Mouse (Mus musculus) midbrain, embryonic 11.5 days (tissue): ENCODE data around the gene Snrpd2. TPM values are rescaled to one million over a fixed set of nuclear protein-coding genes. Genes with fewer than 3 reads are reported as not detected.

Experiments
- ATAC-seq: fragments of 200-750 bp; cut with Nextera tagmentation; 2 replicates; pipeline ENCODE4 v1.8.0; 2017; ENCODE audit warnings: moderate TSS enrichment, moderate library complexity; ENCODE audit not compliant: low FRiP score
- DNase-seq: peaks from one replicate; pipeline ENCODE4 v3.0.0; 2015; ENCODE audit warnings: low spot score; ENCODE audit errors: missing footprints
- H3K27ac ChIP-seq: fragments of 300-500 bp; sonication (generic); 2 replicates; pipeline ENCODE4 v1.5.1; 2014; ENCODE audit warnings: low read depth, low read length
- H3K27me3 ChIP-seq: fragments of 300-500 bp; sonication (generic); 2 replicates; pipeline ENCODE4 v1.6.1; 2014; ENCODE audit warnings: mild to moderate bottlenecking, low read length, moderate library complexity, mixed read lengths; ENCODE audit not compliant: control insufficient read depth, insufficient read depth
- H3K36me3 ChIP-seq: fragments of 300-500 bp; sonication (generic); 2 replicates; pipeline ENCODE4 v1.6.1; 2014; ENCODE audit warnings: mild to moderate bottlenecking, low read length, moderate library complexity, mixed read lengths; ENCODE audit not compliant: control insufficient read depth, insufficient read depth
- H3K4me1 ChIP-seq: fragments of 300-500 bp; sonication (generic); 2 replicates; pipeline ENCODE4 v1.6.1; 2014; ENCODE audit warnings: low read length; ENCODE audit not compliant: control insufficient read depth, insufficient read depth
- H3K4me2 ChIP-seq: fragments of 300-500 bp; sonication (generic); 2 replicates; pipeline ENCODE4 v1.6.1; 2014; ENCODE audit warnings: mild to moderate bottlenecking, moderate library complexity
- H3K4me3 ChIP-seq: fragments of 300-500 bp; sonication (generic); 2 replicates; pipeline ENCODE4 v1.5.1; 2014; ENCODE audit warnings: low read depth, low read length
- H3K9ac ChIP-seq: fragments of 300-500 bp; sonication (generic); 2 replicates; pipeline ENCODE4 v1.6.1; 2014; ENCODE audit warnings: low read length
- H3K9me3 ChIP-seq: fragments of 300-500 bp; sonication (generic); 2 replicates; pipeline ENCODE4 v1.6.1; 2016; ENCODE audit warnings: low read length; ENCODE audit not compliant: control insufficient read depth
- WGBS: fragments of 180-500 bp; shearing (Covaris S2); extraction: QIAGEN DNeasy Blood & Tissue Kit; methylation state at CpG from one replicate; pipeline ENCODE4 v1.1.7; 2014; 5-methylcytosine and 5-hydroxymethylcytosine counted together
- polyA plus RNA-seq: library from polyadenylated mRNA; unstranded; fragments of >200 nt; fragmentation: Nextera tagmentation; extraction: Ambion mirVana; gene quantifications from 2 replicates; pipeline ENCODE4 v1.2.1, GENCODE M21; 2014

Snrpd2 gene
- polyA plus RNA-seq = 156 and 160 TPM in 2 replicates

DNA sequence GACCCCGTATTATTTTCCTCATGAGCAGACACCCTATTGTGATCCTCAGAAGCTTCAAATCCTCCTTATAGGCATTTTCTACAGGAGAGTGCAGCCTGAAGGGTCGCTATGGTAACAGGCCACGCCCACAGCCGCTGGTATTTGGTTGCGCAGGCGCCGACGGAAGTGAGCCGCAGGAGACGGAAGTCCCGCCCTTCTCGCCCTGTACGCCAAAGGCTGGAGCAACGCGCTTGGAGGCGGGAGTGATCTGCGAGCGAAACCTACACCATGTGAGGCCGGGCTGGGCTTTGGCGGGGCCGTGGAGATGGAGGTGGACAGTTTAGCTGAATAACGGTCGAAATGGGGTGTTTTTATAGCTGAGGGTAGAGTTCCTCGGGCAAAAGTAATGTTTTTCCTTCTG, at the start of gene Snrpd2:
Snrpd2 (plus strand) TSS at position 97 of the 400 bp plus-strand sequence.
- Histone ChIP-seq H3K9ac (peak within 1 kb of the TSS; percentile 71), H3K4me2 (peak within 1 kb of the TSS; percentile 92), H3K4me1 (peaks cover 13% of the 10 kb centered on the region), H3K9me3 (no peaks in the 10 kb centered on the region), H3K4me3 (peak within 1 kb of the TSS; percentile 69), H3K27me3 (no peaks in the 10 kb centered on the region), H3K36me3 (peaks cover 3% of the 10 kb centered on the region; the same call in 1 of the 2 replicates), H3K27ac (peak within 1 kb of the TSS; percentile 76)
- ATAC-seq = peak; percentile 93
- peak; percentile 100 for DNase-seq
- under 1% methylated on average over 24 of the region's 24 CpGs for whole genome bisulfite sequencing

GRCm38 (mm10) chr7:19100290-19100689, 49.2 kb upstream of the Snrpd2 start:
- H3K27me3 ChIP-seq = no peaks in the 10 kb centered on the region
- no peak for ATAC-seq
- DNase-seq = no peak
- peaks cover 17% of the 10 kb centered on the region for H3K4me1 ChIP-seq
- H3K9ac ChIP-seq = no peak overlapping the region
- no peaks in the 10 kb centered on the region; the same call in 1 of the 2 replicates for H3K36me3 ChIP-seq
- H3K4me2 ChIP-seq = no peak overlapping the region
- H3K27ac ChIP-seq = no peak overlapping the region
- H3K9me3 ChIP-seq = no peaks in the 10 kb centered on the region
- H3K4me3 ChIP-seq = no peak overlapping the region
- 77% methylated on average over 1 of the region's 1 CpGs for WGBS

- H3K9me3 ChIP-seq = no peaks in the 10 kb centered on the region
- ATAC-seq (no peak), DNase-seq (no peak)
- no peak overlapping the region for H3K27ac ChIP-seq
- no peaks in the 10 kb centered on the region for H3K4me1 ChIP-seq
- no peaks in the 10 kb centered on the region for H3K36me3 ChIP-seq
- no peak overlapping the region for H3K9ac ChIP-seq
- no peaks in the 10 kb centered on the region for H3K27me3 ChIP-seq
- no peak overlapping the region for H3K4me2 ChIP-seq
- H3K4me3 ChIP-seq = no peak overlapping the region
Measured at GRCm38 (mm10) chr7:19103741-19104140, 45.8 kb upstream of the Snrpd2 start.

GRCm38 (mm10) chr7:19104486-19104885, 45.0 kb upstream of the Snrpd2 start:
- H3K4me3 ChIP-seq = no peak overlapping the region
- WGBS = 84% methylated on average over 2 of the region's 2 CpGs

DNA sequence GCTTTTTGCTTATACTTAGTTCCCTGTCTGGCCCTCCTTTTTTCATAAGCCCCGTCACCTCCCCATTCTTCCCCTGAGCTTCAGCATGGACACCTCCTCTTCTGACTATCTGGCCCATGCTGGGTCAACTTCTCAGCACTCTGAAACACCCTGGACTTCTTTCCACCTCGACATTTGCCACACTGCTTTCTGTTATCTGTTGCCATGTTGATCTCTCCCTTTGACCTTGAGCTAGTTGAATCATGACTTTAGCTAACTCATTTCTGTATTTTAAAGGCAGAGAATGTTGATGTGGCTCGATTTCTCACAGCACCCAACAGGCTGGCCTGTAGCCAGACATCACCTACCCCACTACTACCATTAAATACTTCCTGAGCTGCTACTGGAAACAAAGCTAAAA, 42.1 kb upstream of the Snrpd2 start:
- no peaks in the 10 kb centered on the region for H3K9me3 ChIP-seq
- 64% methylated on average over 3 of the region's 3 CpGs for WGBS
- H3K27me3 ChIP-seq = no peaks in the 10 kb centered on the region
- no peak for ATAC-seq
- no peak overlapping the region for H3K4me2 ChIP-seq
- H3K4me1 ChIP-seq = no peaks in the 10 kb centered on the region
- H3K36me3 ChIP-seq = no peaks in the 10 kb centered on the region
- DNase-seq = no peak
- H3K4me3 ChIP-seq = no peak overlapping the region
- H3K27ac ChIP-seq = no peak overlapping the region
- no peak overlapping the region for H3K9ac ChIP-seq

More at GRCm38 (mm10) chr7:19104486-19104885, 45.0 kb upstream of the Snrpd2 start:
- Histone ChIP-seq H3K27ac (no peak overlapping the region), H3K4me2 (no peak overlapping the region), H3K4me1 (no peaks in the 10 kb centered on the region), H3K36me3 (no peaks in the 10 kb centered on the region), H3K9me3 (no peaks in the 10 kb centered on the region), H3K27me3 (no peaks in the 10 kb centered on the region), H3K9ac (no peak overlapping the region)
- ATAC-seq (no peak), DNase-seq (no peak)

DNA sequence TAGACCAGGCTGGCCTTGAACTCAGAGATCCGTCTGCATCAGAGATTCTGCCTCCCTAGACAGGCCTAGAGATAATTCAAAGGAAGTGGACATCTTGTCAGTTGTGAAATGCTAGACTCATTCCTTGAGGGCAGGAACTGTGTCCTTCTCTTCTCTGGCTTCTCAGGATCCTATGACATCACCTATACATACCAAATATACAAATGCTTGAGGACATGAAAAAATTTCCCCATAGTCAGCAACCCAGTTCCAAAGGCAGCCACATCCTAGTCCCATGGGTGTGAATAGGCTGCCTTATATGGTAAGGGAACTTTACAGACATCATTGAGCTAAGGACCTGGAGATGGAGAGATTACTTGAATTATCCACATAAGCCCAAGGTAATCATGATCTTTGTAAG, 40.0 kb upstream of the Snrpd2 start:
- H3K36me3 ChIP-seq = no peaks in the 10 kb centered on the region
- ATAC-seq (no peak), DNase-seq (no peak)
- no peaks in the 10 kb centered on the region for H3K27me3 ChIP-seq
- no peak overlapping the region for H3K4me3 ChIP-seq
- no peak overlapping the region for H3K9ac ChIP-seq
- H3K9me3 ChIP-seq = no peaks in the 10 kb centered on the region
- WGBS = 90% methylated on average over 1 of the region's 1 CpGs
- no peak overlapping the region for H3K4me2 ChIP-seq
- no peak overlapping the region for H3K27ac ChIP-seq
- H3K4me1 ChIP-seq = no peaks in the 10 kb centered on the region

DNA sequence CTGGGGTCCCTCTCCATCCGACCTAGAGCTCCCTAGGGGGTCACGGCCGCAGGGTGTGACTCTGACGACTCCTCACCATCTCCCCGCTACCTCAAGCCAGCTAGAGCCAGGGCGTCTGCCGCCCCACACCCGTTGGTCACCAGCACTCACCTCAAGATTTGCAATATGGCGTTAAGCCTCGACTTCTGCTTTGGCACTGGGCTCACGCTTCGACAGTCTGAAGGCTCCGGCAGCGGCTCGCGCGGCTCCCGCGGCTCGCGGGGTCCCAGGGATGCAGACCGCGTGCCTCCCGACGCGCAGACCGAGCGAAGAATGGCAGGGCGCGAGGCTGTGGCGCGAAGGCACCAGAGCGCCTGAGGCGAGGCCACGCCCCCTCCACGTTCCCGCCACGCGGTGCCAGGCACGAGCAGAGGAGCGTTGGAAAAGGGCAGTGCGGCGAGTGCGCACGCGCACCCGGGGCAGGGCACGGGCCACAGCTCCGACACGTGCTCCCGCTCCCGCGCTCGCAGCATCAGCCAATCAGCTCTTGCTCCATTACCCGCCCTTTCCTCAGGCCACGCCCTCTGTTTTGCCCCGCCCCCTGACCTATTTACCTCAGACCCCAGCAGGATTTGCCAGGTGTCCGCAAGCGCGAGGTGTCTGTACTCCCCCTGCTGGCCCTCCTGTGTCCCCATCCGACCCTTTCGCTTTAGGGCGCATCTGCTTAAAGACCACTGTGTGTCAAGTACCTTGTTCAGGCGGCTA, 31.3 kb upstream of the Snrpd2 start, which contains the start of gene Gm4969:
Gm4969 (minus strand) TSS at position 341 of the 744 bp plus-strand sequence.
- Histone ChIP-seq H3K9me3 (no peaks in the 10 kb centered on the region), H3K27me3 (peaks cover 10% of the 10 kb centered on the region; the same call in 1 of the 2 replicates), H3K4me1 (peaks cover 11% of the 10 kb centered on the region), H3K9ac (no peak within 1 kb of the TSS), H3K4me2 (peak within 1 kb of the TSS; percentile 23; the same call in 1 of the 2 replicates), H3K36me3 (no peaks in the 10 kb centered on the region), H3K4me3 (peak within 1 kb of the TSS; percentile 10; the same call in 1 of the 2 replicates), H3K27ac (no peak within 1 kb of the TSS)
- ATAC-seq (peak; percentile 26), DNase-seq (peak; percentile 94)
- WGBS = 21% methylated on average over 64 of the region's 64 CpGs

GRCm38 (mm10) chr7:19119083-19119482, 30.4 kb upstream of the Snrpd2 start:
- WGBS = 93% methylated on average over 8 of the region's 8 CpGs
- peaks cover 10% of the 10 kb centered on the region; the same call in 1 of the 2 replicates for H3K27me3 ChIP-seq
- H3K4me3 ChIP-seq = no peak overlapping the region
- no peak overlapping the region for H3K9ac ChIP-seq
- ATAC-seq (peak; percentile 43), DNase-seq (peak; percentile 85)
- H3K4me2 ChIP-seq = no peak overlapping the region
- H3K9me3 ChIP-seq = no peaks in the 10 kb centered on the region
- H3K4me1 ChIP-seq = peaks cover 11% of the 10 kb centered on the region
- no peak overlapping the region for H3K27ac ChIP-seq
- H3K36me3 ChIP-seq = no peaks in the 10 kb centered on the region

GRCm38 (mm10) chr7:19119631-19120429, 29.7 kb upstream of the Snrpd2 start, which contains the start of gene Fbxo46:
Gene Fbxo46, plus strand, starts transcription at chr7:19119859.
- peak within 1 kb of the TSS; percentile 81 for H3K9ac ChIP-seq
- H3K4me2 ChIP-seq = peak within 1 kb of the TSS; percentile 90
- DNase-seq = peak; percentile 99
- H3K27me3 ChIP-seq = peaks cover 10% of the 10 kb centered on the region; the same call in 1 of the 2 replicates
- H3K4me3 ChIP-seq = peak within 1 kb of the TSS; percentile 72
- H3K27ac ChIP-seq = no peak within 1 kb of the TSS; the same call in 1 of the 2 replicates
- peaks cover 11% of the 10 kb centered on the region for H3K4me1 ChIP-seq
- 2% methylated on average over 34 of the region's 34 CpGs for WGBS
- no peaks in the 10 kb centered on the region for H3K9me3 ChIP-seq
- ATAC-seq = peak; percentile 96
- H3K36me3 ChIP-seq = no peaks in the 10 kb centered on the region
